Mouse (Mus musculus) lung, embryonic 16.5 days (tissue): Measurements from ENCODE around the gene Smim6. TPM values are rescaled to one million over a fixed set of nuclear protein-coding genes. Genes with fewer than 3 reads are reported as not detected.

Source experiments
- polyA plus RNA-seq: library from polyadenylated mRNA; unstranded; fragments of >200 nt; fragmentation: Nextera tagmentation; extraction: Ambion mirVana; gene quantifications from 2 replicates; pipeline ENCODE4 v1.2.1, GENCODE M21; 2015

Smim6 gene
- polyA plus RNA-seq, 1 experiment from 2014 or later = 35.5 TPM

Other genes starting within 250 kb of the Smim6 start
- gene Grb2, start 203.4 kb upstream of the Smim6 start, polyA plus RNA-seq = 81.0 and 82.7 TPM in 2 replicates
- 28.2 and 29.1 TPM in 2 replicates for gene Tmem94, start 146.6 kb upstream of the Smim6 start, polyA plus RNA-seq
- gene Caskin2, start 98.4 kb upstream of the Smim6 start, polyA plus RNA-seq = 21.6 and 22.0 TPM in 2 replicates
- 36.9 and 38.1 TPM in 2 replicates for gene Tsen54, start 97.3 kb upstream of the Smim6 start, polyA plus RNA-seq
- gene Llgl2, start 88.0 kb upstream of the Smim6 start, polyA plus RNA-seq = 45.0 and 58.7 TPM in 2 replicates
- gene Myo15b, start 53.6 kb upstream of the Smim6 start, polyA plus RNA-seq = 0.83 and 2.0 TPM in 2 replicates
- 5.6 and 8.9 TPM in 2 replicates for gene Smim5, start 12.1 kb upstream of the Smim6 start, polyA plus RNA-seq
- gene Sap30bp, start 21.3 kb downstream of the Smim6 start, polyA plus RNA-seq = 34.3 and 36.8 TPM in 2 replicates
- 23.6 and 25.7 TPM in 2 replicates for gene Recql5, start 21.5 kb downstream of the Smim6 start, polyA plus RNA-seq
- gene Itgb4, start 62.7 kb downstream of the Smim6 start, polyA plus RNA-seq = 3.4 and 3.8 TPM in 2 replicates
- 188 and 190 TPM in 2 replicates for gene Galk1, start 100.7 kb downstream of the Smim6 start, polyA plus RNA-seq
- 1,792 and 1,937 TPM in 2 replicates for gene H3f3b, start 115.9 kb downstream of the Smim6 start, polyA plus RNA-seq
- 37.9 and 41.3 TPM in 2 replicates for gene Unk, start 118.3 kb downstream of the Smim6 start, polyA plus RNA-seq
- 7.2 and 8.9 TPM in 2 replicates for gene Unc13d, start 165.9 kb downstream of the Smim6 start, polyA plus RNA-seq
- 95.4 and 98.9 TPM in 2 replicates for gene Wbp2, start 175.0 kb downstream of the Smim6 start, polyA plus RNA-seq
- 20.4 and 24.8 TPM in 2 replicates for gene Trim47, start 215.2 kb downstream of the Smim6 start, polyA plus RNA-seq
- gene Trim65, start 219.1 kb downstream of the Smim6 start, polyA plus RNA-seq = 5.1 and 6.4 TPM in 2 replicates
- 79.3 and 80.6 TPM in 2 replicates for gene Mrpl38, start 226.9 kb downstream of the Smim6 start, polyA plus RNA-seq